Mouse (Mus musculus): ENCODE results near the gene Tmem11. TPM values are rescaled to one million over a fixed set of nuclear protein-coding genes. Genes with fewer than 3 reads are reported as not detected.

Tmem11 gene
- total RNA-seq, 1 experiment: 50.0 TPM

- Histone ChIP-seq H3K36me3 (ENCODE audit: control insufficient read depth, insufficient read depth, low read length, poor library complexity, severe bottlenecking) (no peaks in the 10 kb centered on the region; the same call in 1 of the 2 replicates), H3K4me3 (ENCODE audit: insufficient read depth in 1 of 2, low read depth in 1 of 2, low read length in 2 of 2, poor library complexity in 1 of 2, severe bottlenecking in 1 of 2) (no peak overlapping the region), H3K27ac (ENCODE audit: insufficient read depth, low read depth, low read length, poor library complexity, severe bottlenecking) (no peak overlapping the region), H3K9ac (ENCODE audit: insufficient read depth, low read depth, low read length, poor library complexity, severe bottlenecking) (no peak overlapping the region), H3K9me3 (ENCODE audit: control insufficient read depth, insufficient read depth, low read depth, low read length) (no peaks in the 10 kb centered on the region), H3K4me1 (ENCODE audit: control insufficient read depth in 2 of 2, insufficient read depth in 2 of 2, low read length in 2 of 2, poor library complexity in 1 of 2) (peaks cover 0 to 2% of the 10 kb centered on the region in 2 experiments; a peak in 1 of 4 replicates)
- in situ Hi-C loops (cut with MboI; ENCODE audit: low sequenced_read_pairs in 2 of 2, unreplicated experiment in 2 of 2): no loop called here
- TF ChIP-seq CHD2 (IDR thresholded peaks at IDR 0.05; ENCODE audit: low read depth, low read length) (no peak), HCFC1 (IDR thresholded peaks at IDR 0.05; ENCODE audit: borderline replicate concordance, insufficient read depth, low read length) (no peak), ZC3H11A (IDR thresholded peaks at IDR 0.05; ENCODE audit: borderline replicate concordance, low read depth, low read length) (no peak), MAFK (IDR thresholded peaks at IDR 0.05; ENCODE audit: insufficient read depth, low read depth, low read length) (no peak), ZNF384 (IDR thresholded peaks at IDR 0.05; ENCODE audit: low read depth, low read length) (no peak)
- DNase-seq (ENCODE audit: low read depth, low spot score): no peak
Observed at GRCm38 (mm10) chr11:60827241-60827945, 51.7 kb downstream of the Tmem11 start.

GRCm38 (mm10) chr11:60826700-60827099 lies 52.4 kb downstream of the Tmem11 start:
- Histone ChIP-seq H3K36me3 (ENCODE audit: control insufficient read depth, insufficient read depth, low read length, poor library complexity, severe bottlenecking) (no peaks in the 10 kb centered on the region), H3K4me1 (ENCODE audit: control insufficient read depth in 2 of 2, insufficient read depth in 2 of 2, low read length in 2 of 2, poor library complexity in 1 of 2) (peaks cover 0 to 2% of the 10 kb centered on the region in 2 experiments; a peak in 1 of 4 replicates), H3K4me3 (ENCODE audit: insufficient read depth in 1 of 2, low read depth in 1 of 2, low read length in 2 of 2, poor library complexity in 1 of 2, severe bottlenecking in 1 of 2) (no peak overlapping the region), H3K27ac (ENCODE audit: insufficient read depth, low read depth, low read length, poor library complexity, severe bottlenecking) (no peak overlapping the region), H3K9ac (ENCODE audit: insufficient read depth, low read depth, low read length, poor library complexity, severe bottlenecking) (no peak overlapping the region), H3K9me3 (ENCODE audit: control insufficient read depth, insufficient read depth, low read depth, low read length) (no peaks in the 10 kb centered on the region)
- DNase-seq (ENCODE audit: low read depth, low spot score): no peak
- TF ChIP-seq ZC3H11A (IDR thresholded peaks at IDR 0.05; ENCODE audit: borderline replicate concordance, low read depth, low read length): no peak
- no peak for TF ChIP-seq CHD2 (IDR thresholded peaks at IDR 0.05; ENCODE audit: low read depth, low read length)
- no peak for TF ChIP-seq MAFK (IDR thresholded peaks at IDR 0.05; ENCODE audit: insufficient read depth, low read depth, low read length)
- TF ChIP-seq HCFC1 (IDR thresholded peaks at IDR 0.05; ENCODE audit: borderline replicate concordance, insufficient read depth, low read length): no peak
- in situ Hi-C loops (cut with MboI; ENCODE audit: low sequenced_read_pairs in 2 of 2, unreplicated experiment in 2 of 2): no loop called here

GRCm38 (mm10) chr11:60825191-60825590 lies 53.9 kb downstream of the Tmem11 start:
- Histone ChIP-seq H3K4me1 (ENCODE audit: control insufficient read depth in 2 of 2, insufficient read depth in 2 of 2, low read length in 2 of 2, poor library complexity in 1 of 2) (no peaks in the 10 kb centered on the region), H3K9me3 (ENCODE audit: control insufficient read depth, insufficient read depth, low read depth, low read length) (no peaks in the 10 kb centered on the region), H3K27ac (ENCODE audit: insufficient read depth, low read depth, low read length, poor library complexity, severe bottlenecking) (no peak overlapping the region), H3K36me3 (ENCODE audit: control insufficient read depth, insufficient read depth, low read length, poor library complexity, severe bottlenecking) (no peaks in the 10 kb centered on the region), H3K4me3 (ENCODE audit: insufficient read depth in 1 of 2, low read depth in 1 of 2, low read length in 2 of 2, poor library complexity in 1 of 2, severe bottlenecking in 1 of 2) (no peak overlapping the region), H3K9ac (ENCODE audit: insufficient read depth, low read depth, low read length, poor library complexity, severe bottlenecking) (no peak overlapping the region)
- in situ Hi-C loops (cut with MboI; ENCODE audit: low sequenced_read_pairs in 2 of 2, unreplicated experiment in 2 of 2): no loop called here
- DNase-seq (ENCODE audit: low read depth, low spot score): no peak
- TF ChIP-seq HCFC1 (IDR thresholded peaks at IDR 0.05; ENCODE audit: borderline replicate concordance, insufficient read depth, low read length): no peak
- TF ChIP-seq ZNF384 (IDR thresholded peaks at IDR 0.05; ENCODE audit: low read depth, low read length): no peak
- TF ChIP-seq CHD2 (IDR thresholded peaks at IDR 0.05; ENCODE audit: low read depth, low read length): no peak
- TF ChIP-seq ZC3H11A (IDR thresholded peaks at IDR 0.05; ENCODE audit: borderline replicate concordance, low read depth, low read length): no peak
- no peak for TF ChIP-seq MAFK (IDR thresholded peaks at IDR 0.05; ENCODE audit: insufficient read depth, low read depth, low read length)

DNA sequence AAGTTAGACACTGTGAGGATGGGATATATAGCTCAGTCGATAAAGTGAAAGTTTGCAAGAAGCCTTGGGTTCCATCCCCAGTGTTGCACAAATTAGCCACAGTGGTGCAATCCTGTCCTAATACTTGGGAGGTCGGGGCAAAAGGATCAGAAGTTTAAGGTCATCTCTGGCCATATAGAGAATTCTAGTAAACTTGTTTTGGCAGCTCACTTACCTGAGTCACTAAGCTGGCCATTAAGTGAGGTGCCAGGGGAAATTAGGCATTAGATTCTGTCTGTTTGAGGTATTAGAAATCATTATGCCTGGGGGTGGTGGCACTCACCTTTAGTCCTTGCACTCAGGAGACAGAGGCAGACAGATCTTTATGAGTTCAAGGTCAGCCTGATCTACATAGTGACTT lies 55.3 kb downstream of the Tmem11 start:
- Histone ChIP-seq H3K9ac (ENCODE audit: insufficient read depth, low read depth, low read length, poor library complexity, severe bottlenecking) (no peak overlapping the region), H3K27ac (ENCODE audit: insufficient read depth, low read depth, low read length, poor library complexity, severe bottlenecking) (no peak overlapping the region)
- no peak for DNase-seq (ENCODE audit: low read depth, low spot score)

More for the DNA sequence above, 55.3 kb downstream of the Tmem11 start:
- Histone ChIP-seq H3K36me3 (ENCODE audit: control insufficient read depth, insufficient read depth, low read length, poor library complexity, severe bottlenecking) (no peaks in the 10 kb centered on the region), H3K9me3 (ENCODE audit: control insufficient read depth, insufficient read depth, low read depth, low read length) (no peaks in the 10 kb centered on the region), H3K4me3 (ENCODE audit: insufficient read depth in 1 of 2, low read depth in 1 of 2, low read length in 2 of 2, poor library complexity in 1 of 2, severe bottlenecking in 1 of 2) (no peak overlapping the region), H3K4me1 (ENCODE audit: control insufficient read depth in 2 of 2, insufficient read depth in 2 of 2, low read length in 2 of 2, poor library complexity in 1 of 2) (no peaks in the 10 kb centered on the region)
- in situ Hi-C loops (cut with MboI; ENCODE audit: low sequenced_read_pairs in 2 of 2, unreplicated experiment in 2 of 2): no loop called here
- TF ChIP-seq ZNF384 (IDR thresholded peaks at IDR 0.05; ENCODE audit: low read depth, low read length) (no peak), MAFK (IDR thresholded peaks at IDR 0.05; ENCODE audit: insufficient read depth, low read depth, low read length) (no peak), CHD2 (IDR thresholded peaks at IDR 0.05; ENCODE audit: low read depth, low read length) (no peak), HCFC1 (IDR thresholded peaks at IDR 0.05; ENCODE audit: borderline replicate concordance, insufficient read depth, low read length) (no peak), ZC3H11A (IDR thresholded peaks at IDR 0.05; ENCODE audit: borderline replicate concordance, low read depth, low read length) (no peak)
